ENCODE assay signal across 21 mouse cellular contexts in the genomic region with DNA sequence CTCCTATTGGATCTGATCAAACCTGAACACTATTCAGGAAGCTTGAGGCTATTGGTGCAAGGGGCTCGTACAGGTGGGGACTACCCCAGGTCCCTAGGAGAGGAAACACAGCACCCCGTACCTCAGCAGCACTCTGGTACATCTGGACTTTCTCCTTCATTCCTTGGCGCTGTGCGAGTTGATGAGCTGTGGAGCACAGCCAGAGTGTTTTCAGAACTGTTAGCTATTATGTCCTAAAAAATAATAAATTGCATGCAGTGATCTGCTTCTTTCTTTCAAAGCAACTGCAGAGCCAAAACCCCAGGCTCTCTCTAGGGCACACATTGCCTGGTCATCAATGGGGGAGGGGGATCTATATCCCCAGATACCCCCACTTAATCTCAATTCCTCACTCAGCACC.
DNase-seq lines count a peak whose midpoint lies in the region; ATAC-seq lines count a peak whose summit lies in the region.
"Had no signal": no experiment of that assay in that cellular context is flagged by ENCODE, and none has a peak within 500 bp of the region (broad histone marks: within the 10 kb centered on the region; RNA-seq: fewer than 3 reads in every experiment).

No protein-coding gene starts in this region.

- no peak overlapping the region for H3K4me2 ChIP-seq in heart, embryonic 12.5 days
- no peak overlapping the region for H3K4me2 ChIP-seq in embryonic facial prominence, embryonic 11.5 days (ENCODE audit: low read depth, low read length)
- H3K4me2 ChIP-seq: forebrain, embryonic 13.5 days; limb, embryonic 13.5 days; liver, embryonic 15.5 days; stomach, embryonic 15.5 days had no signal

- H3K4me1 ChIP-seq in heart, embryonic 12.5 days (replicated peaks), result no peaks in the 10 kb centered on the region
- H3K4me1 ChIP-seq in embryonic facial prominence, embryonic 11.5 days (ENCODE audit: control insufficient read depth, insufficient read depth, low read length), result no peaks in the 10 kb centered on the region
- H3K4me1 ChIP-seq: forebrain, embryonic 13.5 days; liver, embryonic 15.5 days had no signal

- no peaks in the 10 kb centered on the region for H3K36me3 ChIP-seq in heart, embryonic 12.5 days
- no peaks in the 10 kb centered on the region for H3K36me3 ChIP-seq in embryonic facial prominence, embryonic 11.5 days (replicated peaks; ENCODE audit: control insufficient read depth, insufficient read depth, low read depth, low read length)
- H3K36me3 ChIP-seq: limb, embryonic 13.5 days; liver, embryonic 15.5 days; stomach, embryonic 15.5 days had no signal

- peak; percentile 15 to 16 for DNase-seq in heart, adult 9 months (ENCODE audit: low spot score in 2 of 2)
- no peak for DNase-seq in embryonic facial prominence, embryonic 11.5 days (ENCODE audit: low spot score)
- peak; percentile 36 for DNase-seq in gastrocnemius, postnatal 25 days
- DNase-seq in lung, postnatal 10 days, result peak; percentile 54
- no peak for DNase-seq in cerebellum, postnatal 10 days
- DNase-seq in cerebellum, adult 9-11 months, result no peak
- DNase-seq: adrenal gland, postnatal 14 days; cerebellum, adult 18-20 months; kidney, adult 18-20 months; kidney, postnatal 25 days; spleen, adult 18-20 months; thymus, postnatal 14 days had no signal

- no peak overlapping the region for H3K9ac ChIP-seq in heart, embryonic 12.5 days
- no peak overlapping the region for H3K9ac ChIP-seq in embryonic facial prominence, embryonic 11.5 days (replicated peaks; ENCODE audit: low read length)
- H3K9ac ChIP-seq: forebrain, embryonic 13.5 days; limb, embryonic 13.5 days; liver, embryonic 15.5 days; stomach, embryonic 15.5 days had no signal

- ATAC-seq in heart, embryonic 12.5 days (ENCODE audit: insufficient number of reproducible peaks, low FRiP score), result no peak
- ATAC-seq in embryonic facial prominence, embryonic 11.5 days (replicated peaks; ENCODE audit: insufficient number of reproducible peaks, low FRiP score, low TSS enrichment, low read depth), result 0 out of 2 replicates have a peak, but pooled peaks have one; percentile 48
- ATAC-seq: forebrain, embryonic 13.5 days; midbrain, embryonic 16.5 days had no signal

- H3K9me3 ChIP-seq in heart, embryonic 12.5 days (replicated peaks), result 0 out of 2 replicates have a peak, but pooled peaks cover 3% of the 10 kb centered on the region
- no peaks in the 10 kb centered on the region for H3K9me3 ChIP-seq in embryonic facial prominence, embryonic 11.5 days (replicated peaks; ENCODE audit: control insufficient read depth, low read length)
- H3K9me3 ChIP-seq: forebrain, embryonic 13.5 days; limb, embryonic 13.5 days; liver, embryonic 15.5 days; stomach, embryonic 15.5 days had no signal

- H3K27ac ChIP-seq in heart, embryonic 12.5 days (ENCODE audit: poor library complexity, severe bottlenecking), result no peak overlapping the region
- H3K27ac ChIP-seq in embryonic facial prominence, embryonic 11.5 days (replicated peaks; ENCODE audit: low read depth, low read length), result no peak overlapping the region
- H3K27ac ChIP-seq: forebrain, embryonic 13.5 days; hindbrain, postnatal 0 days; left cerebral cortex, adult 2 months; limb, embryonic 13.5 days; liver, embryonic 15.5 days; stomach, embryonic 15.5 days had no signal

- peaks cover 30% of the 10 kb centered on the region for H3K27me3 ChIP-seq in heart, embryonic 12.5 days (replicated peaks)
- no peaks in the 10 kb centered on the region for H3K27me3 ChIP-seq in embryonic facial prominence, embryonic 11.5 days (ENCODE audit: control insufficient read depth, insufficient read depth, low read length)
- H3K27me3 ChIP-seq: forebrain, embryonic 13.5 days; limb, embryonic 13.5 days; liver, embryonic 15.5 days; stomach, embryonic 15.5 days had no signal

- 74% methylated on average over 4 of the region's 4 CpGs for WGBS in heart, embryonic 12.5 days
- WGBS in embryonic facial prominence, embryonic 11.5 days, result 71% methylated on average over 4 of the region's 4 CpGs

- H3K4me3 ChIP-seq in heart, embryonic 12.5 days, result no peak overlapping the region
- no peak overlapping the region for H3K4me3 ChIP-seq in embryonic facial prominence, embryonic 11.5 days (ENCODE audit: low read depth, low read length)
- H3K4me3 ChIP-seq: forebrain, embryonic 13.5 days; left cerebral cortex, adult 2 months; limb, embryonic 13.5 days; liver, embryonic 15.5 days; megakaryocyte, embryonic 14.5 days; stomach, embryonic 15.5 days had no signal

Comparison
In these comparisons a context has a peak if more than half of its experiments do, and no peak if none do; other contexts are left out.
1. DNase-seq: peak in heart, adult 9 months (2 of 2), gastrocnemius, postnatal 25 days (single experiment) and lung, postnatal 10 days (single experiment); none in embryonic facial prominence, embryonic 11.5 days (single experiment), cerebellum, postnatal 10 days (0 of 2) and cerebellum, adult 9-11 months (single experiment).